Mouse (Mus musculus) forebrain, postnatal 0 days (tissue): ENCODE measurements around the gene BC005537. TPM values are rescaled to one million over a fixed set of nuclear protein-coding genes. Genes with fewer than 3 reads are reported as not detected.

Experiments used
- ATAC-seq: fragments of 200-750 bp; cut with Nextera tagmentation; 2 replicates; pipeline ENCODE4 v1.8.0; 2017; ENCODE audit warnings: mild to moderate bottlenecking, moderate library complexity
- DNase-seq: peaks from one replicate; pipeline ENCODE4 v3.0.0-alpha.2; 2015
- H3K27ac ChIP-seq: fragments of 300-500 bp; sonication (generic); 2 replicates; pipeline ENCODE4 v1.5.1; 2014; ENCODE audit warnings: low read depth, mild to moderate bottlenecking, antibody characterized with exemption, low read length, moderate library complexity, mixed read lengths
- H3K27me3 ChIP-seq: fragments of 300-500 bp; sonication (generic); 2 replicates; pipeline ENCODE4 v1.6.1; 2014; ENCODE audit warnings: mild to moderate bottlenecking, low read length, mixed read lengths; ENCODE audit not compliant: insufficient read depth
- H3K36me3 ChIP-seq: fragments of 300-500 bp; sonication (generic); 2 replicates; pipeline ENCODE4 v1.6.1; 2014; ENCODE audit warnings: mild to moderate bottlenecking, moderate library complexity; ENCODE audit not compliant: insufficient read depth
- H3K4me1 ChIP-seq: fragments of 300-500 bp; sonication (generic); 2 replicates; pipeline ENCODE4 v1.6.1; 2014; ENCODE audit warnings: antibody characterized with exemption; ENCODE audit not compliant: insufficient read depth
- H3K4me2 ChIP-seq: fragments of 300-500 bp; sonication (generic); 2 replicates; pipeline ENCODE4 v1.6.1; 2014; ENCODE audit warnings: low read depth, mild to moderate bottlenecking, moderate library complexity
- H3K4me3 ChIP-seq: fragments of 300-500 bp; sonication (generic); 2 replicates; pipeline ENCODE4 v1.5.1; 2014; ENCODE audit warnings: low read depth, low read length, mixed read lengths
- H3K9ac ChIP-seq: fragments of 300-500 bp; sonication (generic); 2 replicates; pipeline ENCODE4 v1.6.1; 2014; ENCODE audit warnings: mild to moderate bottlenecking
- H3K9me3 ChIP-seq: fragments of 300-500 bp; sonication (generic); 2 replicates; pipeline ENCODE4 v1.6.1; 2016; ENCODE audit warnings: low read length
- CTCF ChIP-seq: sonication (generic); IDR thresholded peaks from 2 replicates; pipeline ENCODE4 v1.5.1; 2016; ENCODE audit warnings: antibody characterized with exemption, control low read depth, low read depth
- WGBS: fragments of 180-500 bp; shearing (Covaris S2); extraction: QIAGEN DNeasy Blood & Tissue Kit; methylation state at CpG from one replicate; pipeline ENCODE4 v1.1.7; 2014; 5-methylcytosine and 5-hydroxymethylcytosine counted together
- polyA plus RNA-seq: library from polyadenylated mRNA; unstranded; fragments of >200 nt; fragmentation: Nextera tagmentation; extraction: Ambion mirVana; gene quantifications from 2 replicates; pipeline ENCODE4 v1.2.1, GENCODE M21; 2015
- total RNA-seq: library from RNA; depleted of rRNA; stranded (reverse); fragments of >200 nt; gene quantifications from 2 replicates; pipeline ENCODE4 v1.2.3, GENCODE M21; 2014; rRNA removed

BC005537 gene
- total and polyA plus RNA-seq, 2 experiments from 2014 or later: 16.9 to 68.4 TPM

DNA sequence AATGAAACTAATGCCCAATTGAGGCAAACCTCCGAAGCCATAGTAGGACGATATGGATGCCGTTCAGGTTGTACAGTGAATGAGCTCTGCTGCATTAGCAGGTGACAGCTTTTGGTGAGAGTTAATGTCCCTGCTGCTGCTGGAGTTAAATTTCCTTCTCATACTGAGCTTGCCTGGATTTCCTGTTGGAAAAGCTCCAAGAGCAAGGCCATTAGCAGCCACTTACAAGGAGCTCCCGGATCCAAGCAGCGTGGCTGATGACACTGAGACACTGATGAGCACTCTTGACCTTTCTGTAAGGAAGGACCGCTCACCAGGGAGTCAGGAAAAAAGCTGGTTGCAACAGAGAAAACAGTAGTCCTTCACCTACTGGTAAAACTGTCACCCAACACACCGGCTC, 60.6 kb downstream of the BC005537 start:
- WGBS: 76% methylated on average over 7 of the region's 7 CpGs
- DNase-seq: no peak
- Histone ChIP-seq H3K4me1 (no peaks in the 10 kb centered on the region), H3K9ac (no peak overlapping the region), H3K4me3 (no peak overlapping the region), H3K9me3 (no peaks in the 10 kb centered on the region), H3K27me3 (no peaks in the 10 kb centered on the region), H3K4me2 (no peak overlapping the region), H3K36me3 (0 out of 2 replicates have a peak, but pooled peaks cover 5% of the 10 kb centered on the region), H3K27ac (no peak overlapping the region)
- TF ChIP-seq CTCF: no peak
- no peak for ATAC-seq

DNA sequence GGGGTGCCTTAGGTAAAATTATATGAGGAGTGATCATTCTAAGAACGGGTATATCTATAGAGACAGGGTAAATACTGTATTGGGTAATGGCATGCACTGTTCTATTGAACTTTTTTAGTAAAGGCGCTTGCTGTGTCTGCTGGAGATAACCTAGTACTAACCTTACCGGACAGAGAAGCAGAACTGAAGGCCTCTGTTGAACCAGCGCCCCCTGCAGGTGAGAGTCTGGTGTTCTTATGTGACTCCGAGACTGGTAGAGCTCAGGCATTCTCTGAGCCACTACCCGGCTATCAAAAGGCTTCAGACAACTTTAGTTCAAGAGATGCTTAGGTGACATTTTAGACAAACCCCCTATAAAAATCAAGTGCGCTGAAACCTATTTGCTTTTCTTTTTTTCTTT, 61.1 kb downstream of the BC005537 start:
- WGBS: 66% methylated on average over 7 of the region's 7 CpGs
- H3K9me3 ChIP-seq: no peaks in the 10 kb centered on the region
- no peak overlapping the region for H3K4me3 ChIP-seq
- H3K27ac ChIP-seq: no peak overlapping the region
- no peaks in the 10 kb centered on the region for H3K27me3 ChIP-seq
- no peaks in the 10 kb centered on the region for H3K4me1 ChIP-seq
- H3K9ac ChIP-seq: no peak overlapping the region
- TF ChIP-seq CTCF: peak; percentile 27; the same call in 1 of the 2 replicates
- DNase-seq: peak; percentile 3
- H3K36me3 ChIP-seq: peaks cover 7% of the 10 kb centered on the region; the same call in 1 of the 2 replicates
- no peak overlapping the region for H3K4me2 ChIP-seq
- no peak for ATAC-seq

Other genes starting within 250 kb of the BC005537 start
- gene Ripor2, start 219.5 kb upstream of the BC005537 start, total RNA-seq: 51.5 and 53.2 TPM in 2 replicates
- gene Ripor2, start 219.5 kb upstream of the BC005537 start, polyA plus RNA-seq: 13.8 and 21.3 TPM in 2 replicates
- gene Armh2, start 60.4 kb upstream of the BC005537 start, total RNA-seq: 0.86 TPM in 1 of 2 replicates, not detected in the other
- gene Armh2, start 60.4 kb upstream of the BC005537 start, polyA plus RNA-seq: not detected in 2 replicates
- 4.4 and 5.5 TPM in 2 replicates for gene Gmnn, start 39.7 kb upstream of the BC005537 start, total RNA-seq
- gene Gmnn, start 39.7 kb upstream of the BC005537 start, polyA plus RNA-seq: 12.9 and 15.2 TPM in 2 replicates
- 25.0 and 29.1 TPM in 2 replicates for gene Acot13, start 29.9 kb downstream of the BC005537 start, total RNA-seq
- gene Acot13, start 29.9 kb downstream of the BC005537 start, polyA plus RNA-seq: 74.2 and 79.4 TPM in 2 replicates
- 39.2 and 45.4 TPM in 2 replicates for gene Tdp2, start 30.0 kb downstream of the BC005537 start, total RNA-seq
- 31.4 and 31.7 TPM in 2 replicates for gene Tdp2, start 30.0 kb downstream of the BC005537 start, polyA plus RNA-seq
- gene D130043K22Rik, start 43.5 kb downstream of the BC005537 start, total RNA-seq: 10.2 and 13.1 TPM in 2 replicates
- 3.0 and 5.6 TPM in 2 replicates for gene D130043K22Rik, start 43.5 kb downstream of the BC005537 start, polyA plus RNA-seq
- 24.9 and 40.9 TPM in 2 replicates for gene Aldh5a1, start 136.0 kb downstream of the BC005537 start, total RNA-seq
- 7.1 and 11.2 TPM in 2 replicates for gene Aldh5a1, start 136.0 kb downstream of the BC005537 start, polyA plus RNA-seq
- 3.4 and 5.2 TPM in 2 replicates for gene Gpld1, start 141.5 kb downstream of the BC005537 start, total RNA-seq
- gene Gpld1, start 141.5 kb downstream of the BC005537 start, polyA plus RNA-seq: 0.97 and 1.6 TPM in 2 replicates
- 31.9 and 37.0 TPM in 2 replicates for gene Mrs2, start 218.7 kb downstream of the BC005537 start, total RNA-seq
- 6.9 and 11.6 TPM in 2 replicates for gene Mrs2, start 218.7 kb downstream of the BC005537 start, polyA plus RNA-seq